Mouse (Mus musculus) gonadal fat pad, adult 2 months (tissue): ENCODE results near the gene Magohb. TPM values are rescaled to one million over a fixed set of nuclear protein-coding genes. Genes with fewer than 3 reads are reported as not detected.
"Not testable (repeated sequence)": the region's sequence is repeated elsewhere in the genome, so short reads cannot be mapped to it uniquely, and the experiment has no call there.

ENCODE experiments used
- DNase-seq: peaks from one replicate; pipeline ENCODE4 v3.0.0-alpha.2; 2012; ENCODE audit warnings: low read depth
- polyA plus RNA-seq: library from polyadenylated mRNA; depleted of rRNA; stranded (reverse); fragments of >200 nt; gene quantifications from 2 replicates; pipeline ENCODE4 v1.2.3, GENCODE M21; 2012; rRNA removed

Magohb gene
- polyA plus RNA-seq: 2.2 and 2.4 TPM in 2 replicates

DNA sequence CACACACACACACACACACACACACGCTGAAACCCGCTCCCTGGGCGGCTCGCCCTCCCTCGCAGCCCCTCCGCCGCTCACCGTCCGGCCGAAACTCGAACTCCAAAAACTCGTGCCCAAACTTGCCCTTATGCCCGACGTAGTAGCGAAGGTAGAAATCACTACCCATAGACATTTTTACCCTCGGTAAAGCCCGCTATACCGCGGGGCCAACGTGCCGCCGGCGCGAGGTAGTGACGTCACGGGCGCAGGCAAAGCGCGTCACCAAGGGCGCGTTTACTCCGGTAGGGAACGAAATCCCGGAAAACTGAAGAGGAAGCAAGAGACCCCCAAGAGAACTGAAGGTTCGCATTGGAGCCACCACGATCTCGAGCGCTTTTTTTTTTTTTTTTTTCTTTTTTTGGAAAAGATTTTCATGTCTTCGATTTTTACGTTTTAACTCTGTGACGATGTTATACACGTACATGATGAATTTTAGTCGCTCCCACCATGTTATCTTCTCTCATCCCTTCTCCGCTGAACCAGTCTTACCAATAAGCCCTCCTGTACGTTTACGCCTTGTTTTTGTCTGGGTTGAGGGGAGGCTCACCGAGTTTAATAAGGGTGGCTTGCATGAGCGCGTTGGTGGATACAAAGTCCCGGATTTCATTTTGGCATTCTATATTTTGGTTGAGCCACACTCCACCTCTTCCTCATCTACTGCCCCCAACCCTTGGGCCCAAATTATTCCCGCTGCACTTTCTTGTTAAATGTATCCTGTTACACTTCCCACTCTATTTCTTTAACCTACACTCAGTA, at the start of gene Magohb:
Gene Magohb (minus strand): TSS at position 254 of the 798 bp plus-strand sequence.
- DNase-seq: no peak

DNA sequence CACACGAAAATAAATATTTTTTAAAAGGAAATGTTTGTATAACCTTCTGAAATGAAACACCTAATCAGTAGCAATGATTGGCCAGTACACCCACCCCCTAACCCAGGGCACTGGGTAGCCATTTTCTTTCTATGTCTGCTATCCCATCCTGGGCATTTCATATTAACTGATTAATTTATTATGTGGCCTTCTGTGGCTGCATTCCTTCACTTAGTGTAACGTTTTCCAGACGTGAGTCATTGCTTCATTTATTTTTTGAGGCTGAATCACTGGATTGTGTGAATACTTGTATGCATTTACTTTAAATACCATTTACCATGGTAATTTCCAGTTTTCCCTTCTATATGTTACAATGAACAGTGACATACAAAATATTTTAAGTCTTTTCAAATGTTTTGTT, 47.0 kb upstream of the Magohb start:
- no peak for DNase-seq

DNA sequence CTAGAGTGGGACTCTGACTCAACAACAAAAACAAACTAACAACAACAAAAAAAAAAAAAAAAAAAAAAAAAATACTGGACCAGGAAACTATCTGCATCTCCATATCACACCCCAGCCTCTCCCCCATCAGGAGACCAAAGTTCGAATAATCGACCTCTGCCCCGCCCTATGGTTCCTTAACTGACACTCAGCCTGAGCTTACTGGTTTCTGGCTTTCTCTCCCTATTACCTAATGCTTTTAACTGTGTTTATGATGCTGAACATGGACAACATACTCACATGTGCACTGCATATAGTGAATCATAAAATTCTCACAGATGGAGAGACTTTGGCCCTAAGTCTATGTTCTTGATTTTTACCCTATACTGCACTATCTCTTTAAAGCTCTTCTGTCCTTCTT, 46.3 kb upstream of the Magohb start:
- DNase-seq: no peak

DNA sequence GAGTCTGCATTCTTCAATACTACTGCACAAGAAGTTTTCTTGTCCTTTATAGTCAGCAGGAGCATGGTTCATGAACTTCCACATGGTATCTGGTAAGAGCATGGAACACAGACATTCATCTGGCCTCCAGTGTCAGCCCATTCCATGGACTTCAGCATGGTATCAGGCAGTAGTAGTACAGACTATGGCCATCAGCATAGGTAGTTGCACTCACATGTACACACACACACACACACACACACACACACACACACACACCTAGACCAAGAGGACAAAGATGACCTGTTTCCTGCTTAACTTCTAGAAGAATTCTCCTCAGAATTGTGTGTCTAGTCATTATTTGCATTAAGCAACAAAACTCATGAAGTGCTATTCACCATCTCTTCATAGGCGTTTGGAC, 45.7 kb upstream of the Magohb start:
- DNase-seq: no peak

DNA sequence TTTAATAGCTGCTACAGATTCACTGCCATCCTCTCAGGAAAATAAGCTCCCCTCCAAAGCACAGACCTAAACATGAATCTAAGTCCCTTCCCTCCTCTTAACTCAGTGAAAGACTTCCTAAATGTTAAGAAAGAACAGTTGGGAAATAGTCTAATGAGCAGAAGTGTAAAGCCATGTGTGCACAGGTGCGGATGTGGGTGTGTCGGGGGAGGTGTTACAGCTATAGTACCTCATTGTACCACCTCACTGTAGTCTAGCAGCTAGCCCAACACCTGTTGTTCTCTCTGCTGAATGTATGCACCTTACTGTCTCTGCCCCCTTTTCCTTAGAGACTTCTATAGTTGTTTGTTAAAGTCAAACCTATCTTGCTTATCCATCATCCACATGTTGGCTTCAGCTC, 34.0 kb upstream of the Magohb start:
- peak; percentile 19 for DNase-seq

DNA sequence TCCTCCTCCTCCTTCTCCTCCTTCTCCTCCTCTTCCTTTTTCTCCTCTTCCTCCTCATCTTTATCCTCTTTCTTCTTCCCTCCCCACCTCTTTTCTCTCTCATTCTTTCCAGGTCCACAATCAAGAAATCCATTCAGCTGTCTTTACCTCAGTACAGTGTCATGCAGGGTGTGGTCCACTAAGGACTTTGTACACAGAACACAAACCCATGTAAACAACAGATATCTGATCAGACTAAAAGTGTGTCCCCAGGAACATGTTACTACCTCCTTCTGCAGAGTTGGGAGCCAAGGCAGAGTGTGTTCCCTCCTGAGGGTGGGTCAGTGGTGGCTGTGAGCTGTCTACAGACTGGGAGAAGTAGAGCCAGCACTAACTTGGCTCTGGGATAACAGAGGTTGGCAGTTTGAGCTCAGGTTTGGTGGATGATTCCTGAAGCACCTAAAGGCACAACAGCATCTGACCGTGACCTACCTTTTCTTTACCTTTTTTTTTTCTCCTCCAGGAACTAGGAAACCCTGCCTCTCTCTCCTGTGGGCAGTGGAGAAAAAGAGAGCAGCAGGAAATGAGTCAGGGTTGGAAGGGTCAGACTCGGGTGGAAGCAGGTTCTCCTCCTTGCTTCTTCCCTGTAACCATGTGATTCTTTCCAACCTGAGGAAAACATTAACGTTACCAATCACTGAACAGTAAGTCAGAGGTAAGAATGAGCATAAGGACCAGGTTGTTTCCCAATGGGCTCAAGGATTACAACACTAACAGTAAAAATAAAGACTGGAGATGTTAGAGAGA, 29.0 kb upstream of the Magohb start:
- DNase-seq: peak; percentile 23

DNA sequence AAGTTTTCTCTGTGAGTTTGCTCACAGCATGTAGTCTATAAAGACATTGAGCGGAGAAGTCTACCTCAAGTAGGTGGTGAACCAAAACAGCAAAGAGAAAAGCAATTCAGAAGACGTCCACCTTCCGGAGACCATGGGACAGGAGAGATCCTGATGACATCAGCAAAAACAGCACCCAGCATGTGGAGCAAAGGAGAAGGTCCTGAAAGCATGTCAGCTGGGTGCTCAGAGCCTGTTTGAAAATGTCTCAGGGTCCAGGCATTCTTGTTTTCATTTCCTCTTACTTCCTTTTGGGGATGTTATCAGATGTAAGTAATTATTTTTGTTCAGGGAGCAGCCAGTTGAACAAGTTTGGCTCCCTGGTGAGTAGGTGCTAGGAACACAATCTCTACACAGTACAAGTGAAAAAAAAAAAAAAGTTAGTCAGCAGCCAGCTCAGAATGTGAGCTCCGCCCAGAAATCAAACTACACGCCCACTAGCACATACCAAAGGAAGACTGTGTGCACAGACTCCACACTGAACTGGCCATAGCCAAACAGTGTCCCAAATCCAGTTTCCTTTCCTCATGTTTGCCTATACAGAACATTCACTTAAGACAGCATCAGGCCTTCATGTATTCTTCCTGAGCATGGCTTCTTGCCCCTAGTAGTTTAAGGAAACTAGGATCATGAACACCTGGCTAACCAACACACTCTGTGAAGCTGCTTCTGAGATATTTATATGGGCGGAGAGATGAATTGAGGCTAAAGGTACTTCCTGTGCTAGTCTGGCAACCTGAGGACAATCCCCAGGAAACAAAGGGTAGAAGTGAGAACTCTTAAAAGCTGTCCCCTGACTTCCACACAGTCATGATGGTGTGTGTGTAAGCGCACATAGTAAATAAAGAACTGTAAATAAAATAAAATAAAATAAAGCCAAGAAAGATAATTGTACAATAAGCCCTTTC, 23.4 kb upstream of the Magohb start:
- no peak for DNase-seq

DNA sequence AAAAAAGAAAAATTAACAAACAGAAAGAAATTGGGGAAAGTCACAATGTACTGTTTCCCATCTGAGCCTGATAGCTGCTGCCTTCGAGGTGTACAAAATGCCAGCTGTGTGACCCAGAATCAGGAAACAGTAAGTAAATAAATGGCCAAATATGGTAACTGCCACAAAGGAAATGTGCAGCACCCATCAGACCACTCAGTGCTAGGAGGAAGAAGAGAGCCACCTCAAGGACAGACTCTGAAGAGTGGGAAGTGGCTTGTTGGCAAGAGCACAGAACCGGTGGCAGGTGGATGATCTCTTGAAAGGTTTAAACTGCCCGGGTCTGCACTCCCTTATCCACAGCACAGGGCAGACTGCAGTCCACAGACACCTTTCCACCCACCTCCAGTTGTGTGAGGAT, 15.0 kb upstream of the Magohb start:
- DNase-seq: no peak

DNA sequence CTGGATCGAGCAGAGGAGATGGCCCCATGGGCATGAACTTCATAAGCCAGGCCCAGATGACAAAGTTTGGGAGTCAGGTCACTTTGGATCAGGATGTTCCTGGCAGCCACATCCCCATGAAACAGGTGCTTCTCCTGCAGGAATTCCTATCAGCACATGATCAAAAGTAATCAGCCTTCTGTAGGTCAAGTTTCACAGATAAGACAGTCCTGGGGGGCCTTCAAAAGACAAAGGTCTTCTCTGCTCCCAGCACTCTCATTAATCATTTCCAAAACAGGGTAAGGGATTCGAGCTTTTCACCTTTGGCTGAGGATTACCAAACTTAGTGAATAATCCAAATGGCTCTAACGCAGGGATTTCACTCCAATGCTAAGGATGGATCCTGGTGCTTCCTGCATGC, 11.7 kb upstream of the Magohb start:
- no peak for DNase-seq

DNA sequence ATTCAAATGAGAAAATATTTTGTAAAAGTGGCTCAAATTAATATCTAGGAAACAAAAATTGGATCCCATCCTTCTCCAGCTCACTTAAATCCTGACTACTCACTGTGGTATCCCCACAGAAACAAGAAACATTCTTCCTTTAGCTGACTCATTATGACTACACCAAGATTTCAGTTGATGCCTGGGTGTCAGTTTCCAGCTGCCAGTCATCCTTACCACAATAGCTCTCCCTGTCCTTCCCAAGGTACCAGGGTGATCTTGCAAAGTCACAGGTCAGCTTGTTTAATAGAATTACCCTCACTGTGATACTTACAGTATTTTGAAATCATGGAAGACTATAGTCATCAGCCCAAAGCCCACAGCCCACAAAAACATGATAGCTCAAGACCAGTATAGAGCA, 5.5 kb upstream of the Magohb start:
- no peak for DNase-seq

DNA sequence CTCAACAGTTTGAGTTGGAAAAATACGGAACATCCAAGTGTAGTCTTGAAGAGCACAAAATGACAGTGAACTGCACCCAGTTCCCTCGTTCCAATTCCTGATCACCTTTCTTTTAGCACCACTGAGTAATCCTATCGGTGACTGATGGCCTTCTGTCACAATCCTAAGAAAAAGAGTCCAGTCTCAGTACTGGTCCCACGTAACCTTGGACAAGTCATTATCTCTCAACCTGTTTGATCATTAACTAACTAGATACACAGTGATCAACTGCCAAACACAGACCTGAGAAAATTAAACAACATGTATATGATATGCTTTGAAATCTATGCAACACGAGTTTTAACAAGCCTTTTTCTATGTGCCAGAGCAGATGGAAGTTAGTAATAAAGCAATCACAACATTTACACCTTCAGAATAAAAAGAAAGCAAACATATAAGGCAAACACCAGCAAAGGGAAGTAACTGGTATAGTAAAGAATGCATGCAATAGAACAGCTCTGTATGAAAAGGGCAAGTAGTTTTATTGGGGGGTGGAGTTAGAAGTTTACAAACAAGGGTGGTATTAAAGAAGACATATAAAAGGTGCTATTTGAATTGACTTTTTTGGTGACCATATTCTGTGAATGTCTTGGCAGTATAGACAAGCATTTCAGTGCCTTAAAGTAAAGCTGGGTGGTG, 1.5 kb upstream of the Magohb start:
- no peak for DNase-seq

DNA sequence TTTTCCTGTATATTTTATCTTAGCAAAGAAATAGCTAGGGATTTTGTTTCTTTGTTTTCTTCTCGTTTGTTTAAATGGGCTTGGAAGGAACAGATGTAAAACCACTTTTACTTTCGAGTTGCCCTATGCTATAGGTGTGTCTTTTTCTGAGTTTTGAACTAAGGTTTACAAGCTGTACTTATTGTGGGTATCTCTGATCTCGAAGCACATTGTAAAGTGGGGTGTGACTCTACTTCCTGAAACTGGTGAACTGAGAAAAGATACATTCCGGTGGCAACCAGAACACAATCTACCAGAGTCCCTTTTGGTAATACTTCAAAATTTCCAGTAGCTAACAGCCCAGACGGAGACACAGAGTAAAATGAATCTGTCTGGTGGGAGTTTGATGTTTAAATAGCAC, 872 bp upstream of the Magohb start:
- DNase-seq: no peak

DNA sequence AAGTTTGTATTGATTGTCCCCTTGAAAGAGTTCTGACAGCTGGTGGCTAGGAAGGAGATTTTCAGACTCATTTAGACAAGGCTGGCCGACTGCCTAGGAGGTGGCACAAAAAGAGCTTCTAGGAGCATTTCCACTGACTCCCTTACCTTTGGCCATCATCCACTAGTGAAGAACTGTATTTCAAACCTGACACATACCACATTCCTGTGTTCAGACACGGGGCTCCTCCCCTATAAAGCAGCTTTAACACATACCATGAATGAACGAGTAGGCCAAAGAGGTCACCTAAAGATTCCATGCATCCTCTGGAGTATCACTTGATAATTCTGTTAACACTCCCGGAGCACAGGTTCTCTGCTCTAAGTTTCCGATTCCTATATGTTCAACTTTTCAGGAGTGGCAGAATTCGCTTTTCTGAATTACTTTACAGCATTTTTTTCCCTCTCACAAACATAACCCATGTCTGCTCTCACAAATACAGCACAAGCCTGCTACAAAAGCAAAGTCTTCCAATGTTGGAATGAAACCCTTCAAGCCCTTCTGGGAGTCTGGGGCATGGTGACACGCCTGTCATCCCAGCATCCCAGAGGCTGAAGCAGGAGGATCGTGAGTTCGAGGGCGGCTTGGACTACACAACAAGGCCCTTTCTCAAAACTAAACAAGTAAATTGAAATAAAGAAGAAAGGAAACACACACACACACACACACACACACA, 611 bp downstream of the Magohb start:
- no peak for DNase-seq

DNA sequence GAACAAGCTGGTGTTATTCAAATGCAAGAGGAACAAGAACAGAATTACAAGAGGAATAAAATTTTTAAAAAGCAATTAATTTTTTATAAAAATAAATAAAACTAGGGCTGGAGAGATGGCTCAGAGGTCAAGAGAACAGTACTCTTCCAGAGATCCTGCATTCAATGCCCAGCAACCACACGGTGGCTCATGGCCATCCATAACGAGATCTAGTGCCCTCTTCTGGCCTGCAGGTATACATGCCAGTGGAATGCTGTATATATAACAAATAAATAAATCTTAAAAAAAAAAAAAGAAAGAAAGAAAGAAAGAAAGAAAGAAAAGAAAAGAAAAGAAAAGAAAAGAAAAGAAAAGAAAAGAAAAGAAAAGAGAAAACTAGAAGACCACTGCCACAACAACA, 2.6 kb downstream of the Magohb start:
- no peak for DNase-seq

DNA sequence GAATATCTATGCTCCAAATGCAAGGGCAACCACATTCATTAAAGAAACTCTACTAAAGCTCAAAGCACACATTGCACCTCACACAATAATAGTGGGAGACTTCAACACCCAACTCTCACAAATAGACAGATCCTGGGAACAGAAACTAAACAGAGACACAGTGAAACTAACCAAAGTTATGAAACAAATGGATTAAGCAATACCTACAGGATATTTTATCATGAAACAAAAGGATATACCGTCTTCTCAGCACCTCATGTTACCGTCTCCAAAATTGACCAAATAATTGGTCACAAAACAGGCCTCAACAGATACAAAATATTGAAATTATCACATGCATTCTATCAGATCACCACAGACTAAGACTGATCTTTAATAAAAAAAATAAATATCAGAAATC, 14.9 kb downstream of the Magohb start:
- DNase-seq: not testable (repeated sequence)

DNA sequence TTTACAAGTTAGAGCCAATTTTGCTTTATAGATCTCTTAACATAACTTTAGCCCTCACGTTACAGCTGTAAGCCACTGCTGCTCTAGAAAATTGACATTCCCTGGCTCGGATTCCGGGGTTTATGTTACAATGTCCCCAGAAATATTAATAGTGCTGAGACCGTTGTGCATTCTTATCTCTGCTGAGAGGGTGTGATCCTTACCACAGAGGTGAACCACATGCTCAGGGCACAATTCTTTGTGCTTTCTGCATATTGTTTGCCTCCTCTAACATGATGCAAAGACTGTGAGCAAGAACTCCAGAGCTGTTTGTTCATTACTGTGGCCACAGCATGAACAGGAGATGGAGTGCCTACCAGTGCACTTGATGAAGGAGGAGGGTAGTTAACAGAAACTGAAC, 16.4 kb downstream of the Magohb start:
- DNase-seq: no peak

DNA sequence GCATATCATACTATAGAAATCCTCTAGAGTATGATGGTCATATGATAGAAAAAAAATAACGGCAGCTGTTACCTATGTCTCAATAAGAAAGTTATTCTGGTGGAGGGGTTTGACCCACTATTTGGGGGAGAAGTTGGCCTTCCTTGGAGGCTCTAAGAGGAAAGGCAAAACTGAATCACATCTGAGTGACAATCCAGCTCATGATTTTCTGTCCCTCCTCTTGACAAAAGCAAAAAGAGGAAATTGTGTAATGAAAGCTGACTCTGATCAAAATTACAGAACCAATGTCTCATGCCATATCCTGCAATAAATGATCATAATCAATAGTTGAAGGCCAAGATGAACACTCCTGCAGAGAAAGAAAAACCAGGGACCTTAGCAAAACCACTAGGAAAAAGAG, 20.7 kb downstream of the Magohb start:
- DNase-seq: no peak

DNA sequence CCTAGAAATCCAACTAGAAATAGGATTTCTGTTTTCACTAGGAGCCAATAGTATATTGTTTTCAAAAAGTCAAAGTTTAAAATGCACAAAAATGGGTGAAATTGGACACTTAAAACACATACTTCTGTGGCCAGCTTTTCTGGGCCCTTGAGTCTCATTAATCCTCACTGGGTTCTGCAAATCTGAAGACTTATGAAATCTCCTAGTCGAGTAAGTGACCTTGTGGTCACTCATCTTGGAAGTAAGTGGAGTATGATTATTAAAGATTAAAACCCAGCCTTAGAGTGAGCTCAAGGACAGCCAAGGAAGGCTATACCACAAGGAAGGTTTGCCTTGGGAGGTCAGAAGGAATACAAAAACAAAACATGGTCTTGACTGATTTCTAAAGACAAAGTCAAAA, 22.7 kb downstream of the Magohb start:
- DNase-seq: no peak

DNA sequence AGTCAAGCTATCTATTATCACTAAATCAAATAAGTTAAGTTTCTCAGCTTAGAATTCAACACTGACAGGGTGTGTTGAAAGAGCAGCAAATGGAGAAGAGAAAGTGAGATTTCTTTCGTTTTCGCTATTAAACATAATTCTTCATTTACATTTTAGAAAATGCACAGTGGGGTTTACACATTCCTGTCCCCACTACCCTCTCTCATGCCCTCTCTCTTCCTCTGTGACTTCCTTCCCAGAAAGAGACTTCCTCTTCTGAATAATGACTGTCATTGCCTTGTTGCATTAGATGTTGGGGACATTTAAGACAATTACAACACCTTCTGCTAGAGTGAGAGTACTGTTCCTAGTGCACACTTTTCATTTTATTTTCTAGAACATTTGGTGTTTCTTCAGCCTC, 23.4 kb downstream of the Magohb start:
- no peak for DNase-seq

DNA sequence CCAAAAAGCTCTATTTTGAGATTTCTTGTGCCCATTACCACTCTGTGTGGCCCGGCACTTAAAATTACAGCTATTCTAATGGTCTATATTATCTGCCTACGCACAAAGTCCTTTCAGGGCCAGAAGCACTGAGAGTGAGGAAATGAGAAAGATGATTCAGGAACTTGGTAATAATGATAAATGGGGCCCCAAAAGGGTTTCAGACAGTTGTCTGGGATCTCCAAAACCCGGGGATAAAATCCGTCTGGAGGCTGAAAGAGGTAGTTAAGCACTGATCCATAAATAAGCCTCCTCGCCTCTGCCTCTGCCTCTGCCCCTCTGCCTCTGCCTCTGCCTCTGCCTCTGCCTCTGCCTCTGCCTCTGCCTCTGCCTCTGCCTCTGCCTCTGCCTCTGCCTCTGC, 28.9 kb downstream of the Magohb start:
- no peak for DNase-seq

DNA sequence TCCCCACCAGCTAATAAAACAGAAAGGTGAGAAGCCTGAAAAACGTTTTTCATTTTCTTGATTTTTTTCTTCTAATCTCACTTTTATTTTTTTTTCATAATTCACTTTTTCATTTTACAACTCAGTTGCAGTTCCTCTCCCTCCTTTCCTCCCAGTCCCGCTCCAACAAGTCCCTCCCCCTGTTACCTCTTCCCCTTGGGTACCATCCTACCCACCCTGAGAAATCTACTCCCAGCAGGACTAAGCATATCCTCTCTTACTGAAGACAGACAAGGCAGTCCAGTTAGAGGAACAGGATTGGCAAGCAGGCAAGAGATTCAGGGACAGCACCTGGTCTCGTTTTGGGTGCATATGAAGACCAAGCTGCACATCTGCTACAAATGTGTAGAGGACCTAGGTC, 30.3 kb downstream of the Magohb start:
- no peak for DNase-seq
